Mouse (Mus musculus): ENCODE measurements at regions not wholly inside any gene's neighbourhood (a gene's known extent, or its start where the extent isn't known, plus 50 kb on each side); places are given as distances from the start of the nearest gene placed in this dataset.

DNA sequence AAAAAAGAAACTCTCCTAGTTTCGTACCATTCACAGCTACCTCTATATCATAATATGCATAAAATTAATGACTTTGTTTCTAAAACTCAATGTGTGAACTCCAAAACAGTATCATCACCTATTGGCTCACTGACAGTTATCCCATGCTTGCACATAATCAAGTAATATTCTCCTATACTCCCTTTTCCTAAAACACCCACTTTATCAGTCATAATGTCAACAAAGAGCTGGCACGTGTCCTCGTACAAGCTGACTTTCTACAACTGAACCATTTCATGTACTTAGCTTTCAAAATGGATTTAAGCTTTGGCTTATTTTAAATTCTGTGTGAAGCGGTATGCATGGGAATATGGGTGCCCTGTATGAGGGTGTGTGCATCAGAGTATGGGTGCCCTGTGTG is 58.0 kb upstream of the Golim4 start:
- ATAC-seq (replicated peaks; ENCODE audit: poor library complexity), result no peak

DNA sequence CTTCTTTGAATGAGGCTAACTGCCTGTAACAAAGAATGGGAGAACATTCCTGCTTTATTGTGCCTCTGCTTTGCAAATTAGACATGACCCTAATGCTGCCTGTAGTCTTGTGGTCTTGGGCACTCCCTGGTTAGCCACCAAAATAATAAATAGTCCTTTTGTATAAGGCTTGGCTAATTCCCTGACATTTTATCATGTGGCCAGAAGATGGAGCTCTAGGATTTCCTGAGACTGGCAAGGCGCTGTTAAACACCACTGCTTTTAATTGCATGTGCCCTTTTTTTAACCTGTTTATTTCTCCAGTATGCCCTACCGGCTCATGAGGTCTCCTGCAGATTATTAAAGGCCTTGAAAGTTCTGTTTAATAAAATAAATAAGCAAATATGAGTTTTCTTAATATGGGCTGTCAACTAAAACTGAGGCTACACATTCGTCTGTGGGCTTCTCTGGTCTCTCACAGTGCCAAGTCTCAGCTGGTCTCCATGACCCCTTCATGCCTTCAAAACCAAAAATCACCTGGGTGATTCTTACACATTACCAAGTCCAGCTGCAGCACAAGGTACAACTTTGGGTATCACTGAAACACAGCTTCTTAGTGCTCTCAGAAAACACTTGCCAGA is 51.9 kb upstream of the Golim4 start:
- peak; percentile 94 for ATAC-seq (replicated peaks; ENCODE audit: poor library complexity)

All from megakaryocyte progenitor cell, adult 5-6 weeks (primary cell).